10 mouse cellular contexts compared by ENCODE assay signal in genomic region chr19:5052166-5052822, GRCm38 (mm10). TPM values are rescaled to one million over a fixed set of nuclear protein-coding genes. Genes with fewer than 3 reads are reported as not detected.
A peak's percentile ranks its signal among the peaks of the same experiment; 100 is the strongest.
DNase-seq lines count a peak whose midpoint lies in the region; ATAC-seq and TF ChIP-seq lines count a peak whose summit lies in the region.
"Had no signal": no experiment of that assay in that cellular context is flagged by ENCODE, and none has a peak within 500 bp of the region (broad histone marks: within the 10 kb centered on the region; RNA-seq: fewer than 3 reads in every experiment).

No protein-coding gene starts in this region.

- H3K27me3 ChIP-seq in heart, embryonic 11.5 days (ENCODE audit: control insufficient read depth, insufficient read depth, low read length), result peaks cover 26% of the 10 kb centered on the region
- peaks cover 35% of the 10 kb centered on the region for H3K27me3 ChIP-seq in E14TG2a.4 (ENCODE audit: insufficient read depth, low read length)

- no peak for DNase-seq in heart, postnatal 36 days
- peak in 1 of 2 experiments; percentile 78 for DNase-seq in left cerebral cortex, adult 2 months (ENCODE audit: extremely low spot score in 1 of 2, low spot score in 2 of 2)
- no peak for DNase-seq in left cerebral cortex, adult 9 months (ENCODE audit: low spot score in 2 of 2)
- DNase-seq in thymus, postnatal 0 days (ENCODE audit: low spot score), result no peak
- DNase-seq in frontal cortex, postnatal 25 days (ENCODE audit: low spot score in 2 of 2), result no peak
- DNase-seq: gastrocnemius, postnatal 14 days had no signal

- TF ChIP-seq POLR2A in cortical plate, adult 2 months (IDR thresholded peaks at IDR 0.05; ENCODE audit: extremely low read depth, insufficient read depth, low read length), result peak; percentile 50; the same call in 1 of the 2 replicates

- ATAC-seq in heart, embryonic 11.5 days (replicated peaks; ENCODE audit: insufficient number of reproducible peaks, low FRiP score, low TSS enrichment), result no peak

- peak overlapping the region; percentile 24 for H3K4me3 ChIP-seq in heart, embryonic 11.5 days (ENCODE audit: low read depth, low read length)
- H3K4me3 ChIP-seq in left cerebral cortex, adult 2 months, result peak overlapping the region; percentile 54
- peak overlapping the region; percentile 77 for H3K4me3 ChIP-seq in E14TG2a.4 (replicated peaks; ENCODE audit: low read length)
- H3K4me3 ChIP-seq in cortical plate, adult 2 months (ENCODE audit: insufficient read depth, low read length), result peak overlapping the region; percentile 58

- H3K36me3 ChIP-seq in heart, embryonic 11.5 days (ENCODE audit: control insufficient read depth, insufficient read depth, low read length), result no peaks in the 10 kb centered on the region
- peaks cover 50% of the 10 kb centered on the region for H3K36me3 ChIP-seq in E14TG2a.4 (ENCODE audit: insufficient read depth, low read length)

- 24% methylated on average over 25 of the region's 25 CpGs for WGBS in heart, embryonic 11.5 days (ENCODE audit: insufficient replicate concordance)

- intact Hi-C loops in heart, postnatal 36 days (cut with DNase I), result no loop called here
- intact Hi-C loops in left cerebral cortex, adult 2 months (cut with DNase I), result no loop called here

- no peak overlapping the region for H3K27ac ChIP-seq in heart, embryonic 11.5 days (ENCODE audit: low read depth, low read length)
- peak overlapping the region; percentile 94 for H3K27ac ChIP-seq in left cerebral cortex, adult 2 months
- peak overlapping the region; percentile 79 for H3K27ac ChIP-seq in cortical plate, adult 2 months (ENCODE audit: insufficient read depth, low read length)
- H3K27ac ChIP-seq: stomach, embryonic 15.5 days had no signal

- H3K4me1 ChIP-seq in heart, embryonic 11.5 days (ENCODE audit: control insufficient read depth, insufficient read depth, low read length), result peaks cover 26% of the 10 kb centered on the region
- peaks cover 80% of the 10 kb centered on the region for H3K4me1 ChIP-seq in E14TG2a.4 (replicated peaks; ENCODE audit: low read depth, low read length)
- peaks cover 8% of the 10 kb centered on the region for H3K4me1 ChIP-seq in cortical plate, adult 2 months (ENCODE audit: control insufficient read depth, insufficient read depth, low read length)

- peak overlapping the region; percentile 57 for H3K4me2 ChIP-seq in heart, embryonic 11.5 days

- TF ChIP-seq CTCF in left cerebral cortex, adult 2 months (IDR thresholded peaks at IDR 0.05), result no peak
- TF ChIP-seq CTCF in E14TG2a.4 (conservative IDR thresholded peaks at IDR 0.05; ENCODE audit: low read length), result no peak
- TF ChIP-seq CTCF in cortical plate, adult 2 months (IDR thresholded peaks at IDR 0.05; ENCODE audit: extremely low read depth, insufficient read depth, low read length), result no peak

- 0 out of 2 replicates have a peak overlapping the region, but pooled peaks have one; percentile 34 for H3K9ac ChIP-seq in heart, embryonic 11.5 days (ENCODE audit: low read depth, low read length)
- H3K9ac ChIP-seq: stomach, embryonic 15.5 days had no signal

- no peaks in the 10 kb centered on the region for H3K9me3 ChIP-seq in heart, embryonic 11.5 days (replicated peaks; ENCODE audit: control insufficient read depth, low read length)
- no peaks in the 10 kb centered on the region for H3K9me3 ChIP-seq in E14TG2a.4 (ENCODE audit: low read length)
- H3K9me3 ChIP-seq: stomach, embryonic 15.5 days had no signal

RNA-seq across cellular contexts. Expression of gene Rin1, which starts 2.0 kb away (rescaled TPM):
- 3.0 and 4.3 TPM in 2 replicates for polyA plus RNA-seq in heart, embryonic 11.5 days (2014; fragmentation: Nextera tagmentation; extraction: Ambion mirVana)
- 1 to 10 TPM; 1.8 to 2.1 TPM for total RNA-seq in heart, postnatal 36 days (2021)
- 10 to 100 TPM; 94.6 to 95.9 TPM for total RNA-seq in left cerebral cortex, adult 2 months (2021)
- polyA plus RNA-seq in cortical plate, adult 2 months (2012; rRNA removed), result 68.7 and 69.0 TPM in 2 replicates
- 0.84 and 1.1 TPM in 2 replicates for polyA plus RNA-seq in thymus, postnatal 0 days (2015; fragmentation: Nextera tagmentation; extraction: Ambion mirVana)

RNA-seq across cellular contexts. Expression of gene Brms1, which starts 11.1 kb away (rescaled TPM):
- 35.3 and 36.4 TPM in 2 replicates for polyA plus RNA-seq in heart, embryonic 11.5 days (2014; fragmentation: Nextera tagmentation; extraction: Ambion mirVana)
- 10 to 100 TPM; 13.9 to 15.6 TPM for total RNA-seq in heart, postnatal 36 days (2021)
- total RNA-seq in left cerebral cortex, adult 2 months (2021), result 10 to 100 TPM; 26.9 to 28.8 TPM
- 29.1 and 34.8 TPM in 2 replicates for polyA plus RNA-seq in cortical plate, adult 2 months (2012; rRNA removed)
- 66.4 and 67.6 TPM in 2 replicates for polyA plus RNA-seq in thymus, postnatal 0 days (2015; fragmentation: Nextera tagmentation; extraction: Ambion mirVana)

RNA-seq across cellular contexts. Expression of gene AC124502.3, which starts 13.6 kb away (rescaled TPM):
- 0.93 and 2.0 TPM in 2 replicates for polyA plus RNA-seq in heart, embryonic 11.5 days (2014; fragmentation: Nextera tagmentation; extraction: Ambion mirVana)
- total RNA-seq in heart, postnatal 36 days (2021), result 1 to 10 TPM; 1.4 to 3.9 TPM
- total RNA-seq in left cerebral cortex, adult 2 months (2021), result 1 to 10 TPM; 4.9 to 5.8 TPM
- polyA plus RNA-seq in cortical plate, adult 2 months (2012; rRNA removed), result 4.8 and 6.8 TPM in 2 replicates
- polyA plus RNA-seq in thymus, postnatal 0 days (2015; fragmentation: Nextera tagmentation; extraction: Ambion mirVana), result 0.94 and 1.3 TPM in 2 replicates

RNA-seq across cellular contexts. Expression of gene B4gat1, which starts 13.7 kb away (rescaled TPM):
- polyA plus RNA-seq in heart, embryonic 11.5 days (2014; fragmentation: Nextera tagmentation; extraction: Ambion mirVana), result 37.4 and 46.9 TPM in 2 replicates
- total RNA-seq in heart, postnatal 36 days (2021), result 10 to 100 TPM; 45.1 to 47.2 TPM
- 100 to 1,000 TPM; 109 to 131 TPM for total RNA-seq in left cerebral cortex, adult 2 months (2021)
- polyA plus RNA-seq in cortical plate, adult 2 months (2012; rRNA removed), result 106 and 111 TPM in 2 replicates
- 23.8 and 24.1 TPM in 2 replicates for polyA plus RNA-seq in thymus, postnatal 0 days (2015; fragmentation: Nextera tagmentation; extraction: Ambion mirVana)

RNA-seq across cellular contexts. Expression of gene Cd248, which starts 15.6 kb away (rescaled TPM):
- polyA plus RNA-seq in heart, embryonic 11.5 days (2014; fragmentation: Nextera tagmentation; extraction: Ambion mirVana), result 24.2 and 27.3 TPM in 2 replicates
- total RNA-seq in heart, postnatal 36 days (2021), result 10 to 100 TPM; 13.8 to 15.1 TPM
- 1 to 10 TPM; 4.3 to 5.4 TPM for total RNA-seq in left cerebral cortex, adult 2 months (2021)
- polyA plus RNA-seq in cortical plate, adult 2 months (2012; rRNA removed), result 5.8 and 6.3 TPM in 2 replicates
- 4.1 and 7.1 TPM in 2 replicates for polyA plus RNA-seq in thymus, postnatal 0 days (2015; fragmentation: Nextera tagmentation; extraction: Ambion mirVana)

Comparison
In these comparisons a context has a peak if more than half of its experiments do, and no peak if none do; other contexts are left out.
1. H3K4me3 ChIP-seq: peak in every context shown above with its lines; median percentile 77 in E14TG2a.4; 58 in cortical plate, adult 2 months; 54 in left cerebral cortex, adult 2 months; 24 in heart, embryonic 11.5 days.
2. RNA of gene Rin1, which starts 2.0 kb away (polyA plus RNA-seq): 68.7 to 69.0 TPM in cortical plate, adult 2 months; 3.0 to 4.3 TPM in heart, embryonic 11.5 days and 0.84 to 1.1 TPM in thymus, postnatal 0 days; every median in the first group is over 10 times any median in the second.